Mouse (Mus musculus) kidney, postnatal 14 days (tissue): ENCODE data around the gene Cisd1.
"Not testable (repeated sequence)": the region's sequence is repeated elsewhere in the genome, so short reads cannot be mapped to it uniquely, and the experiment has no call there.

ENCODE experiments used
- DNase-seq: peaks from one replicate; pipeline ENCODE4 v3.0.0; 2022; ENCODE audit warnings: mixed read lengths

The Cisd1 gene

DNA sequence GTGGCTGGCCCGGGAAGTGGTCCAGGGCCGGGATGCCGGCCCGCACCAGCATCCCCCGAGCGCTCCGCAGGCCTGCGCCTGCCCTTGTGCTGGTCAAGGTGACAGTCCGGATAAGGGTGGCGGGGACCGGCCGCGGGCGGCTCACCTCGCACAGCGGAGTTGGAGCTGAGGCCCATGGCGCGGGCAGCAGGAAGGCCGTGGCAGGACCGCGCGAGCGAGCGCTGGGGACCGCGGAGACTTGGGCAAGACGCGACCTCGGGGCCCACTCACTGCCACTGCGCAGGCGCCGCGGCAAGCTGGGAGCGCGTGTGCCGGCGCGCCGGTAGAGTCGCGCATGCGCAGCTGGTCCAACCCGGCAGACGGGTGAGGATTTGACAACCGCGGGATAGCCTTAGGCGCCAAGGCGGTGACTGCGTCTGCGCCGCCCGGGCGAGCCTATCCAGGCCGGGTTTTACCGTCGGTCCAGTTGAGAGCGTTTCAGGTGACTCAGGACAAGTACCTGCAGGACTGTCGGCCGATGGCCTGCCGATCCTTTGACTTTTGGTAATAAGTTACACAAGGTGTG is at the start of gene Cisd1:
TSS of gene Cisd1 (minus strand) at position 376 of the 565 bp plus-strand sequence.
- DNase-seq, result peak; percentile 97

DNA sequence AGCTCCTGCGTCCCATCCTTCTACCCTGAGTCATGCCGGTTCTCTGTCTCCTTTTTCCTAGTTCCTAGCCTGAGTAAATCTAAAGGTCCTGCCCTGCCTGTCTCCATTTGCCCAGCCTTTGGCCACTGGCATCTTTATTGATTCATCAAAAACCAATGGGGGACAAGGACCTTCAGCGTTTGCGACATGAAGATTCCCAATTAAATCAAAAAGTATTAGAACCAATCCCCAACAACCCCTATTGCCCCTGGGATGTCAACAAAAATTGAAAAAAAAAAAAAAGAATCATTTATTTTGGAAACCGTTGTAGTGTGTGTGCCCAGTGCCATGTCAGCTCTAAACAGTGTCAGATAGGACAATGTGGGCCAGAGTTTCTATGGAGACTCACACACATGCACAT is 44.6 kb upstream of the Cisd1 start:
- no peak for DNase-seq

DNA sequence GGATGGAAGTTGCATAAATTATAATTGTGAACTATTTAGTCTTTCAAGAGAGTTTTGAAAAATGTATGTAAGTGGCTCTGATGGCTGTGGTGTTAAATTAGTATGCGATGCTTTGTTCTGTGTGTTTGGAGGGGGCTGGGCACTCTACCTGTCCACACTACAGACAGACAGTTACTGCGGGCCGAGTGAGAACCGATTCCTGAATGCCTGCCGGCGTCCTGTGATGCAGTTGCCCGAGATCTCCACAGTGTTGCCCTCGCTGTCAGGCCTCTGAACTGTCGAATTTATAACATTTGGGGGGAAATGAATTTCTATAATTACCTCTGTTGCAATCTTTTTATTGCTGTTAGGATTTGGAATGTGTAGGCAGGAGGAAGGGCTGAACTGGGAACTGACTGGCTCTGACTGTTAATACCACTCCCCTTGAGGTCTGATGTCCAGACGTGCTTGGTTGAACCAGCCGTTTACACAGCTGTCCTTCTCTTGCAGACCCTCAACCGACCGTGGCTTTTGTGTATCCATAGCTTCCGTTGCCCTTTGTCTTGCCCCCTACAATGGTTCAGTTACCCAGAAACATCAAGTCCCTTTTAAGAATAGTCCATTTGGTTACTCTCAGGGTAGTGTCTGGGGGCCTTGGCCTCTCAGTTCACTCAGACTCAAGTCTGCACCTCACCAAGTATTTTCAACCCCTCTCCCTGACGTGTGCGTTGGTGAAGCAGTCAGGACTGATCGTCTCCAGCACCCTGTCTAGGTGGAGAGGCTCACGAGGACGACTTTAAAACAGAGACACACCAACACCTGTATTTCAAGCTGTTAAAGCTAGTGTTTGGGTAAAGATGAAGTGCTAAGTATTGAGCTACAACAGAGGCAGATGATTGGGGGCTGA is 39.6 kb upstream of the Cisd1 start:
- DNase-seq, result no peak

DNA sequence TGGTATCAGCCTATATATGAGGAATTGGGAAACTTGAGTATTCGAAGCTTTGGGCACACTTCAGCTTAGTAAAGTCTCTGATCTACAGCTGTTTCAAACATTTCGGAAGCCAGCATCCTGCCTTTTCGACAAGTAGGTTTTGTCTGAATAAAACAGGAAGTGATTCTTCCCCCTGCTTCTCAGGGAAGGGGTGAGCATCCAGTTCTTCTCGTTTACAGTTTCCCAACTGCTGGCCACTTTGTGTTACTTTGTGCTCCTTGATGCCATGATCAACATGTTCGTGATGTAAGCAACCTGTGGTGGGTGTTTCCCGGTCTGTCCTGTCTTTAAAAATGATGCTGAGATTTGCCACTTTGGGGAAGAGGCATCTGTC is 38.8 kb upstream of the Cisd1 start:
- DNase-seq, result not testable (repeated sequence)

DNA sequence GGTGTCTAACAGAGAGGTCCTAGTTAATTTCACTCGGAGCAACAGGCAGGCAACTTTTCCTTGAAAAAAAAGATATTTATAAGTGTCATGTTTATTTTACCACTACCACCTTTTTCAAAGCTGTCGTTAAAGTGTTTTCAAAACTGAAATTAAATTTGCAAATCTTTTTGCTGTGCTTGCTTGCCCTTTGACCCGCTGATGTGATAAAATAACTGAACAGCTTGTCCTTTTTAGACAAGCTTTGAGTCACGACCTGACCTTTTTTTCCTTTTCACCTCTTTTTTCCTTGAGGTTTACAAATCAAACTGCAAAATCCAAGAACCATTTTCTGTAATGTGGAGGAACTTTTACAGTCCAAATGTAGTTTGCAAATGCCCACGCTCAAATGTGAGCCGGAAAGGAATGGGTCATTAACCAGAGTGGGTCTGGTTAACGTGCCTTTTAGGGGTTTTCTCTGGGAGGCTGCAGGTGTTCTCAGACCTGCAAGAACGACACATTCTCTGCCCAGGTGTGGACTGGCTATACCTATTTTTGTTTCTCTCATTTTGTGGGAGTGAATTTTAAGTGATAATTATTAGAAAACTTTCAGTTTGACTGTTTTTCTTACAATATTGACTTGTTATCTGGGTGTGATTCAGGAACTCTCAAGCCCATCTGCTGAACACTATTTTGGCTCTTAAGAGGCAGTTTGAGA is 38.3 kb upstream of the Cisd1 start:
- DNase-seq, result no peak

DNA sequence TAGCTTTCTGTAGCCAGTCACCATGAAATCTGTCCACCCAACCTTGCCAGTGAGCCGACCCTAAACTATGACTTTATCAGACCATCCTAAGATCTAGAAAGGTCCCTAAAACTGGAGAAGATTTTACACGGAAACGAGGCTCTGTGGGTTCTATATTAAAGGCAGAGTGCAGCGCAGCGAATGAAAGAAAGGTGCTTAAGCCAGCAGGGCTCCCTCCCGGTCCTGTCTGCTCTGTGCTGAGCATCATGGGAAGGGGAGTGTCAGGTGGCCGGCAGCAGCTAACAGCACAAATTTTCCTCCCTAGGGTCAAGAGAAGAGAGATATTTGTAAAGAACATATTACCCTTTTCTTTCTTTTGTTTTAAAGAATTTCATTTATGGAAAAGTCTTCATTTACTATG is 37.4 kb upstream of the Cisd1 start:
- DNase-seq, result no peak

DNA sequence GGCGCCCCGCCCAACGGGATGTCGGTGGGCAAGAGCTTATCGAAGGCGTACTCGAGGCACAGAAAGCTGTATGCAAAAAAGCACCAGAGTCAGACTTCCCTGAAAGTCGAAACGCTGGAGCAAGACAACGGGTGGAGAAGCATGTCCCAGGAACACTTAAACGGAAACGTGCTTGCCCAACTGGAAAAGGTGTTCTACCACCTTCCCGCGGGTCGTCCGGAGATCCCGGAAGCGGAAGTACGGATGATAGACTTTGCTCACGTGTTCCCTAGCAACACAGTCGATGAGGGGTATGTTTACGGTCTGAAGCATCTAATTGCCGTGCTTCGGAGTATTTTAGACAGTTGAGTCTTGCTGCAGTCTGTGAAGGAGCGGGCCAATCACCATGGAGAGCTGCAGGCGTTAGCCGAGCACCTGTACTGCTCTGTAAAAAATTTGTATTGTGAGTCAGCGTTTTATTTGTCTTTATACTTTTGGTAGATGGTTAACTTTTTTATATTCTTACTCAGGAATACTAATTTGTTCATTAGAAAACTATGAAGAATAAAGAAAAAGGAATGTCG is 36.8 kb upstream of the Cisd1 start:
- DNase-seq, result no peak

DNA sequence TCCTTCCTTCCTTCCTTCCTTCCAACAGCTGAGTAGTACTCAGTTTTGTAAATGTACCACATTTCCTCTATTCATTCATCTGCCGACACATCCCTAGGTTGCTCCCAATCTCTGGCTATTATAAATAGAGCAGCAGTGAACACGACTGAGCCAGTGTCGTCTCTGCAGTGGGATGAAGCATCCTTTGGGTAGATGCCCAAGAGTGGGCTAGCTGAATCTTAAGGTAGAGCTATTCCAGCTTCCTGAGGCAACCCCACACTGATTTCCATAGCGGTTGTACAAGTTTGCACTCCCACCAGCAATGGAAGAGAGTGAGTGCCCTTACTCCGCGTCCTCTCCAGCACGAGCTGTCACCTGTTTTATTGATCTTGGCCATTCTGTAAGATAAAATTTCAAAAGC is 35.7 kb upstream of the Cisd1 start:
- DNase-seq, result no peak

DNA sequence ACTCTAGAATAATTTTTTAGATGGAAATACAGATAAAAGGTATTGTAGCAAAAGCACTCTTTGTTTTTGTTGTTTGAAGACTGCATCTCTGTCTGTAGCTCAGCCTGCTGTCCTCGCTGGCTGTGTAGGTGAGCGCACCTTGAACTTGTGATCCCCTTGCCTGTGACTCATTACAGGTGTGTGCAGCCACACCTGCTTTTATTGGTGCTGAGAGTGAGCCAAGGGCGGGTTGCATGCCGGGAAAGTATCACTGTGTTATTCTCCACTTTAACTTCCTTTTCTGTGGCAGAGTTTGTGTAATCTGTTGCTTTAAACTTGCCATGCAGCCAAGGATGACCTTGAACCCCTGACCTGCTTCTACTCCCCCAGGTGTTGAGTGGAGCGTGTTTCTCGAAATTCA is 31.3 kb upstream of the Cisd1 start:
- no peak for DNase-seq

DNA sequence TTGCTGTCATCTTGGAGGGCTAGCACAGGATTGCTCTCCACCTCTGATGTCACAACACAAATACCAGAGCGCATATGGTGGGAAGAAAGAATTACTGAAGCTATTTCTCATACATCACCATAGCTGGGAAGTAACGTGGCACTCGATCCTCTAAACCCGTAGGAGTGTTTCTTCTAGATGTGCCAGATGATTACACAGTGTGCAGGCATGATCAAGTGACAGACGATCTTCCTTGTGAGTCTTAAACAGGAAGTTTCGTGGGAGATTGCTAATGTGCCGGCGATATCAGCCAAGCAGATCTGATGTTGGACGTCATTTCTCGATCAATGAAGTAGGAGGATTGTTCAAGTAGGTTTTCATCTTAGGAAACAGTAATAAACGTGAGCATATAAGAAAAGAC is 29.0 kb upstream of the Cisd1 start:
- no peak for DNase-seq

DNA sequence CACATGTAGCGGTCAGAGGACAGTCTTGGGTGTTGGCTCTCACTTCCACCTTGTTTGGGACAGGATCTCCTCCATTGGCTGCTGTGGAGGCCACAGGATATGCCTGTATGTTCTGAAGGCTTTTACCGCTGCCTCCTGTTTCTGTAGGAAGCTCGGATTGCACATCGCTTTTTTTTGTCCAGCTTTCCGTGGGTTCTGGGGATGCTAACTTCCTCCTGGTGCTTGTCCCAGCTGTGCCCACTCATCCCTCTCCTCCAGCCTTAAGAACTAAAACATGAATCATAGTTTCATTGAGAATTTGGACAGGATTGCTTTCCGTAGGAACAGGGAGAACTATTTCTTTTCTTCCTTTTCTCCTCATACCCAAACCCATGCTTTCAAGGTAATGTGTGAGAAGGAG is 27.1 kb upstream of the Cisd1 start:
- DNase-seq, result no peak

DNA sequence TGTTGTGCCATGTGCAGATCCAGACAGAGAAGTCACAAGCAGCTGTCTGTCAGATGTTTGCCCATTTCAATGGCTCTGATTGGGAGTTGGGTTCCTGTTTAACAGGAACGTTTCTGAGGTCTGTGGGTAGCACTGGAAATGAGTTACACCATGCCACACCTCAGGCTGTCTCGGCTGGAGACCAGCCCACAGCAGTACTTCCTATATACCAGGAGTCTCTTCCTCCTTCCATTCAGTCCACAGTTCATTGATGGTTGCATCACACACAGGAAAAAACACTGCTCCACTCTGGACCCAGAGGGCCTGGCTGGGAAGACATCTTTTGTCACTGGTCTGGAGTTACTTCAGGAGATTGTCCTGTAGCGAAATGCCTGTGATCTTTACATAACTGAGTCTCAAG is 24.7 kb upstream of the Cisd1 start:
- DNase-seq, result no peak

DNA sequence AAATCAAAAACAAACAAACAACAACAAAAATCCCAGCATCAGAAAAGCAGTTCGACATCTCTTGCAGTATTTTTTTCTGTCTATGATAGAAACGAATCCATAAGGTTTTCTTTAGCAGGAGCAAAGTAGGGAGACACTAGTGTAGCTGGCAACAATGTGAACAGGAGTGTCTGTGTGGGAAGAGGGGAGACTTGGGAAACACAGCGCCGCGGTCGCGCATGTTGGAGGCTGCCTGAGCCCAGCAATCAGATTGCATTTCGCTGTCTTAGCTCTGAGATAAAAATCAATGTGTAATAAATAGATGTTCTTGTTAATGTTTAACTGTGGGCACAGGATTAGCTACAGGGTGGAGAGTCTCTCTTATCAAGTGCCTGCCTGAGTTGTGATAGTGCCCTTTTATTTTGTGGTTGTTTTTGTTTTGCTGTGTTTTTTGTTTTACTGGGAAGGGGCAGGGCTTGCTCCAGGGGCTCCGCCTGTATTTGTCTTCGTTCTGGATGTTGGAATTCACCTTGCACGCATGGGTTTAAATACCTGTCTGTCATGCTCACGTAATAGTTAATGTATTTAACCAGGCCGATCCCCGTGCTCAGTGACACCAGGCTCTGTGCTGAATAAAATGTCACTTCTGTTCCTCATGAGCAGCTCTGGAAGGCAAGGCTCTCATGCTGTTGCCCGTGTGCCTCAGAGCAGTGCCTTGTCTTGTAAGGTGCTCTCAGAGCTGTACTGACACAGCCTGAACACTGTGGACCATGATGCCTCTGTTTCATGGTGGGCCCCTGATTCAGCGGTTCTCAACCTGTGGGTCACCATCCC is 23.6 kb upstream of the Cisd1 start:
- DNase-seq, result peak; percentile 45

DNA sequence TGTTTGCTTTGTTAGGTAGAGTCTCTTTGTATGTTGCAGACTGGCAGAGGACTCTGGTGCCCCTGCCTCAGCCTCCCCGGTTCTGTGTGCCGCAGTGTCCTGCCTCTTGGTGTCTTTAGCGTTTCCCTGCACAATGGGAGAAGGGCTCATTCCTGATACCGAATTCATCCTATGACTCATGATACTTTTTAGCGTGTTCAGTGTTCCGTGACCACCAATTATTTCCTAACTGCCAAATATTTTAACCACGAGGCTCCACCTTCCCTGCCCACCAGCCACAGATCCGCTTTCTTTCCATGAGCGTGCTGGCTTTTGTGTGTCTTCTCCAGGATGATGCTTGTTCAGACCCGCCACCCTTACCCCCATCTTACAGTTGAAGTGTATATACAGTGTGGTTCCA is 19.1 kb upstream of the Cisd1 start:
- DNase-seq, result no peak

DNA sequence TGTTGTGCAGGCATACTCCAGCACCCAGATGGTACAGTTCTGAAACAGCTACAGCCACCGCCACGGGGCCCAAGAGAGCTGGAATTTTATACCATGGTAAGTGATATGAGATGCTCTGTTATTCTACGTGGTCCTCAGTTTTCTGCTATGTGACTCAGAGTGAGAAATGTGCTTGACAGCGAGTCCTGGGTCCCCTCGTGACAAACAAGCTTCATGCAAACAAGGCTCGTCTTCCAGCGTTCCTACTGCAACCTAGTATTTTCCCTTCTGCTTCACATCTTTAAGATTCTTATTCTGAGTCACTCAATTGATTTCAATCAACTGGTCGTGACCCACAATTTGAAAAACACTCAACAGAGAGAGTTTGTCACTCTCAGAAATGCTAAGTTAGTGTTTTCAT is 18.7 kb upstream of the Cisd1 start:
- DNase-seq, result no peak

DNA sequence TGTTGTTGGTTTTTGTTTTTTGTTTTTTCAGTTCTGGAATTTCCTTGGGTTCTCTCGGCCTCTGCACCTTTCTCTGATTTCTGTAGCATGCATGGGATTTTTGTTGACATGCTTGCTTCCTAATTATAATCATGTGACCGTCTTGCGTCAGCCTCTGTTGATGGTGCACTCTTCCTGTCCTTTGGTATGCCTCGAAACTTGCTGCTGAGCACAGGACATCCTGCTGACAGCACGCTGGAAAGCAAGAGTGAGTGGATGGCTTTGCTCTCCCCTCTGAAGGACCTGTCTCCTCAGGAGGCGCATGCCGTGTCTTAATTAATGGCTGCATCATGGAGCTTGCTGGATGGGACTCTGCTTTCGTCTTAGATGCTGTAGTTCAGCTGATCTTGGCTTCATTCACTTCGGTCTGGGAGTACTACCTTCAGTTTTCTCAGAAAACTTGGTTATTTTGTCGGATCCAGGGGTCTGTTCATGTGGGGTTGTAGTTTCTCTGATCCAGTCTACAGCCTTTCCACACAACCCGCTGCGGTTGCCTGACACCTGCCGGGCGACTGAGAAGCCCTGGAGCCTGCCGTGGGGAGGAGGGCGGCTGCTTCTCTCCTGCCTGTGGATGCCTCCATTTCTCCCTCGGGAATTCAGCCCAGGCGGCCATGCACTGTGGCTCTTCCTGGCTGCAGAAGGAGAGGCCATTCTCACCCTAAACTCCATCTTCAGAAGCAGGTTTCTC is 17.2 kb upstream of the Cisd1 start:
- peak; percentile 49 for DNase-seq

DNA sequence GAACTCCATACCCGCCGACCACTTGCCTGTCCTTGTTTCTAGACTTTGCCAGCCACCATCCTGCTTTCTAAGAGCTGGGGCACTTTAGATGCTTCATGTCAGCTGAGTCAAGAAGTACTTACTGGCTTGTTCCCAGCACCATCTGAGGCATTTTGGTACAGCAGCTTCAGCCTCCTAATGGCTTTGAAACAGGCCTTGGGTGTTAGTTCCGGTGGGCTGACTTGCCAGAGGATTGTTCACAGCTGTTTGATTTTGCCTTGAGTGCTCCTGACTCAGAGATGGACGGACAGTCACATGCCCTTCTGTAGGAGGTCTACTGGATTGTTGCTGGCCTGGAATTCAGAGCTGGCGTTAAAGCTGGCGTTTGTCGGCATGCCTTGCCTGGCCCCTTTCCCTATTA is 16.3 kb upstream of the Cisd1 start:
- no peak for DNase-seq

DNA sequence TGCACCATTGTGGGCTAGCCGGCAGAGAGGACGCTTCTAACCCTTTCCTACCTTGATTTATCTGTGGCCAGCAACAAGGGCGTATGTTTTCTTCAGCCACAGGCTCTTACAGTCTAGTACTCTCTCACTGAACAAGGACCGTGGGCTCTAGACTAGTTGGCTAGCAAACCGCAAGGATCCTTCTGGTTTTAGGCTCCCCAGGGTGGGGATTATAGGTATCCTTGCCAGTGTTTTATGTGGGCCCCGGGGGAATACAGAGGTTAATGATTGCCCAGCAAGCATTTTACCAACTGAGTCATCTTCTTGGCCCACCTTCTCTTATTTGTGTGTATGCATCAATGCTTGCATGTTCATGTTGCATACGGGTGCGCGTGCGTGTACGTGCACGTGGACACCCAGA is 10.2 kb upstream of the Cisd1 start:
- no peak for DNase-seq

DNA sequence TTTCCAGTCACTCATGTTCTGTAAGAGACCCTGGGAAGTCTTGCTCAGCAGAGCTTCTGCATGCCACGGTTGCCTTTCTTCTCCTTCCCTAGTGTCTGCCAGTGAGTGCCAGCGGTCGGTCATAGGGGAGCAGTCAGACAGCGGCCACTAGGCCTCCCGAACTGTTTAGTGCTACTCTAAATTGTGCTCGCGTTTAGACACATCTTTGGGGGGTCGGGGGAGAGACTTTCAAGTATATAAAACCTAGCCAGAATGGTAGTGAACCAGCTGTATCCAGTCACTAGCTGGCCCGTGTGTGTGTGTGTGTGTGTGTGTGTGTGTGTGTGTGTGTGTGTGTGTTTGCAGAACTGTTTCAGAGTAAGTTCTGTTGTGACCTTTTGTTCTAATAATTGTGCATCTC is 9.1 kb upstream of the Cisd1 start:
- DNase-seq, result peak; percentile 40

DNA sequence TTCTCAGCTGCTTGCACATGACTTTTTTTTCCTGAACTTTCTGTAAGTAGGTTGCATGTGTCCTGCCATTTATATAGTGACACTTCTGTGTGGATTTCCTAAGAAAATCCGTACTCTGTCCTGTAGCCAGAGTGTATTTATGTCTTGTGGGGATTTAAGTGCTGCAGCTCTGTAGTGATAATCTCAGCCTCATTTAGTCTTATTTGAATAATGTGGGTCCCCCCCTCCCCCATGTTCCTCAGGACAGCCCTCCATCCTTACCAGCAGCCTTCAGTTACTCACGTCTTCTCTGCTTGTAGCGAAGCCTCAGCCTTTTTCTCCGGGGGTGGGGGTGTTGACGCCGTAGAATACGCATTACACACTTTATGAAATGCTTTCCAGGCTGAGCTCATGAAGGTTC is 6.5 kb upstream of the Cisd1 start:
- no peak for DNase-seq

DNA sequence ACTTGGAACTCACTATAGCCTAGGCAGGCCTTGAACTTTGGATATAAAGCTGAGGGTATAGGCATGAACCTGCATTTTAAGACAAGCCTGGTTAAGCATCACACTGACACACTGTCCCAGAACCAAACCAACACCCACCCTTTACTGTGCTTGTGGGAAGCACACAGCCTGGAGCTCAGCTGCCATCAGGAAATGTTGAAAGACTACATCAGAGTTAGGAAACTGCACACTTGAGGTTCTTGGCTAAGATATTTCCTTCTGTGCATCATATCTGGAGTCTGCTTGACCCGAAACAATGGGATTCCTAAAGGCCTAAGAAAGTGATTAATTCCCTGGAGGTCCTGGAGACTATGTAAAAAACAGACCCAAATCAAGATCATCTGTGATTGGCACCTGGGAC is 4.5 kb upstream of the Cisd1 start:
- DNase-seq, result no peak

DNA sequence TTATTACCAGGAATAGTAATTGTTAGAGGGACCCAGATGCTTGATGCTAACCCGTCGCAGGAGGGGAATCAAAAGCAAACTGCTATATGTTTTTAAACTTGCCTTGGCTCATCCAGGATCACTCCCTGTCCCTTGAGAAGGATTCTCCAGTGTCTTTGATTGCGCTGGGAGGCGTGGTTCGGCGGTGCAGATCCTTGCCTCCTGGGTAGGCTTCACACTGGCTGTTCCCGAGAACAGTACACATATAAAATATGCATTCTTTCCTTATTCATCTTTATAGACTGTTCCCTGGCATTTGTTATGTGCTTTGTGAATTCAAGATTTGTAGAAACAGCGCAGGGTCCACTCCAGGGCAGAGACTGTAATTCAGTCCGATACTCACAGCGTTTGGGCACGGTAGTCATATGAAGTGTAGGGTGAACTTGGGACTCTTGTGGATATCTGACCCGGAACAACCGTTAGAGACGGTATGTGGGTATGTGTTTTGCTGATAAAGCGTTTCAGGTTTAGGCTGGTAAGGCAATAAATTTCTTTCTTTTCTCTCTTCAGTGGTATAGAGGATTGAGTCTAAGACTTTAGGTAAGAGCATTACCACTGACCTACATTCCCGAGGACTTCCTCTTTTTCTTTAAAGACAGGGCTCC is 4.0 kb upstream of the Cisd1 start:
- no peak for DNase-seq
